ENCODE assay signal across 8 mouse cellular contexts in genomic region chr4:124741376-124742343, GRCm38 (mm10). TPM values are rescaled to one million over a fixed set of nuclear protein-coding genes. Genes with fewer than 3 reads are reported as not detected.
DNase-seq lines count a peak whose midpoint lies in the region; ATAC-seq and TF ChIP-seq lines count a peak whose summit lies in the region.

Gene Inpp5b, plus strand, starts transcription at chr4:124741850.

- ATAC-seq in forebrain, embryonic 14.5 days = peak; percentile 94
- ATAC-seq in liver, embryonic 15.5 days (ENCODE audit: insufficient read depth) = peak; percentile 68
- peak; percentile 91 for ATAC-seq in neural tube, embryonic 12.5 days (ENCODE audit: low FRiP score, low read depth)
- peak; percentile 63; the same call in 1 of the 2 replicates for ATAC-seq in stomach, postnatal 0 days (ENCODE audit: low FRiP score, low TSS enrichment)

- no peak within 1 kb of the TSS for H3K27ac ChIP-seq in ES-E14 (ENCODE audit: insufficient read depth, low read depth, low read length, poor library complexity, severe bottlenecking)
- H3K27ac ChIP-seq in forebrain, embryonic 14.5 days (ENCODE audit: low read depth, low read length) = 0 out of 2 replicates have a peak within 1 kb of the TSS, but pooled peaks have one; percentile 9
- H3K27ac ChIP-seq in liver, embryonic 15.5 days (replicated peaks) = no peak within 1 kb of the TSS
- no peak within 1 kb of the TSS for H3K27ac ChIP-seq in neural tube, embryonic 12.5 days
- peak within 1 kb of the TSS; percentile 58 for H3K27ac ChIP-seq in stomach, postnatal 0 days (replicated peaks)

- WGBS in forebrain, embryonic 14.5 days = 16% methylated on average over 25 of the region's 25 CpGs
- 9% methylated on average over 25 of the region's 25 CpGs for WGBS in liver, embryonic 15.5 days (ENCODE audit: insufficient replicate concordance)
- 18% methylated on average over 25 of the region's 25 CpGs for WGBS in neural tube, embryonic 12.5 days
- WGBS in stomach, postnatal 0 days = 11% methylated on average over 25 of the region's 25 CpGs

- H3K36me3 ChIP-seq in ES-E14 (ENCODE audit: control insufficient read depth, insufficient read depth, low read length, poor library complexity, severe bottlenecking) = no peaks in the 10 kb centered on the region
- H3K36me3 ChIP-seq in forebrain, embryonic 14.5 days (ENCODE audit: control insufficient read depth, insufficient read depth, low read length) = peaks cover 10% of the 10 kb centered on the region; the same call in 1 of the 2 replicates
- H3K36me3 ChIP-seq in liver, embryonic 15.5 days (replicated peaks) = 0 out of 2 replicates have a peak, but pooled peaks cover 3% of the 10 kb centered on the region
- H3K36me3 ChIP-seq in neural tube, embryonic 12.5 days = no peaks in the 10 kb centered on the region
- peaks cover under 1% of the 10 kb centered on the region; the same call in 1 of the 2 replicates for H3K36me3 ChIP-seq in stomach, postnatal 0 days (ENCODE audit: control insufficient read depth, insufficient read depth, low read length)

- no peaks in the 10 kb centered on the region for H3K27me3 ChIP-seq in forebrain, embryonic 14.5 days (replicated peaks; ENCODE audit: control insufficient read depth, insufficient read depth, low read length)
- H3K27me3 ChIP-seq in liver, embryonic 15.5 days = no peaks in the 10 kb centered on the region
- no peaks in the 10 kb centered on the region for H3K27me3 ChIP-seq in neural tube, embryonic 12.5 days (replicated peaks)
- H3K27me3 ChIP-seq in stomach, postnatal 0 days (ENCODE audit: control insufficient read depth, insufficient read depth, low read length) = no peaks in the 10 kb centered on the region

- H3K4me2 ChIP-seq in forebrain, embryonic 14.5 days (ENCODE audit: low read length) = peak within 1 kb of the TSS; percentile 69
- peak within 1 kb of the TSS; percentile 74 for H3K4me2 ChIP-seq in liver, embryonic 15.5 days
- peak within 1 kb of the TSS; percentile 79 for H3K4me2 ChIP-seq in neural tube, embryonic 12.5 days (replicated peaks)
- peak within 1 kb of the TSS; percentile 67 for H3K4me2 ChIP-seq in stomach, postnatal 0 days (replicated peaks; ENCODE audit: low read depth)

- peak within 1 kb of the TSS; percentile 39 to 80 for H3K4me3 ChIP-seq in ES-E14 (ENCODE audit: insufficient read depth in 1 of 2, low read depth in 1 of 2, low read length in 2 of 2, poor library complexity in 1 of 2, severe bottlenecking in 1 of 2)
- H3K4me3 ChIP-seq in forebrain, embryonic 14.5 days (ENCODE audit: low read depth, low read length) = peak within 1 kb of the TSS; percentile 54
- peak within 1 kb of the TSS; percentile 57 for H3K4me3 ChIP-seq in liver, embryonic 15.5 days (replicated peaks)
- H3K4me3 ChIP-seq in neural tube, embryonic 12.5 days = peak within 1 kb of the TSS; percentile 54
- peak within 1 kb of the TSS; percentile 63 for H3K4me3 ChIP-seq in stomach, postnatal 0 days (ENCODE audit: low read depth, low read length)

- peak within 1 kb of the TSS; percentile 6 for H3K9ac ChIP-seq in ES-E14 (ENCODE audit: insufficient read depth, low read depth, low read length, poor library complexity, severe bottlenecking)
- H3K9ac ChIP-seq in forebrain, embryonic 14.5 days (ENCODE audit: low read length) = peak within 1 kb of the TSS; percentile 74
- peak within 1 kb of the TSS; percentile 57 for H3K9ac ChIP-seq in liver, embryonic 15.5 days
- peak within 1 kb of the TSS; percentile 64 for H3K9ac ChIP-seq in neural tube, embryonic 12.5 days
- peak within 1 kb of the TSS; percentile 71 for H3K9ac ChIP-seq in stomach, postnatal 0 days (ENCODE audit: low read length)

- TF ChIP-seq CTCF in stomach, postnatal 0 days (IDR thresholded peaks at IDR 0.05; ENCODE audit: low read depth) = peak; percentile 34; the same call in 1 of the 2 replicates

- peaks cover 2 to 10% of the 10 kb centered on the region in 2 experiments; a peak in 1 of 4 replicates for H3K4me1 ChIP-seq in ES-E14 (ENCODE audit: control insufficient read depth in 2 of 2, insufficient read depth in 2 of 2, low read length in 2 of 2, poor library complexity in 1 of 2)
- H3K4me1 ChIP-seq in forebrain, embryonic 14.5 days (ENCODE audit: control insufficient read depth, insufficient read depth, low read length) = peaks cover 3% of the 10 kb centered on the region; the same call in 1 of the 2 replicates
- H3K4me1 ChIP-seq in liver, embryonic 15.5 days (replicated peaks) = peaks cover 29% of the 10 kb centered on the region
- H3K4me1 ChIP-seq in neural tube, embryonic 12.5 days = peaks cover 18% of the 10 kb centered on the region
- H3K4me1 ChIP-seq in stomach, postnatal 0 days (replicated peaks; ENCODE audit: control insufficient read depth, insufficient read depth) = no peaks in the 10 kb centered on the region

- intact Hi-C loops in heart, postnatal 10 days (cut with DNase I) = loop anchor here (2.0 to 5.0 kb wide), 2 partner anchors 27 to 196 kb away; partner anchors contain the start of genes 9930104L06Rik, Cdca8 and Sf3a3

- DNase-seq in ES-E14 (ENCODE audit: low read depth, low spot score) = peak; percentile 30
- peak; percentile 74 for DNase-seq in cerebellum, adult 11 months
- DNase-seq in forebrain, embryonic 14.5 days (ENCODE audit: low spot score) = peak; percentile 86
- DNase-seq in heart, postnatal 10 days = peak; percentile 86 to 88
- peak; percentile 84 to 89 for DNase-seq in kidney, postnatal 4 days
- peak; percentile 77 for DNase-seq in stomach, postnatal 0 days (ENCODE audit: low spot score)

- in situ Hi-C loops in ES-E14 (cut with MboI; ENCODE audit: low sequenced_read_pairs in 2 of 2, unreplicated experiment in 2 of 2) = no loop called here

- H3K9me3 ChIP-seq in ES-E14 (ENCODE audit: control insufficient read depth, insufficient read depth, low read depth, low read length) = no peaks in the 10 kb centered on the region
- H3K9me3 ChIP-seq in forebrain, embryonic 14.5 days (replicated peaks; ENCODE audit: control insufficient read depth, low read length) = no peaks in the 10 kb centered on the region
- no peaks in the 10 kb centered on the region for H3K9me3 ChIP-seq in liver, embryonic 15.5 days (replicated peaks)
- H3K9me3 ChIP-seq in neural tube, embryonic 12.5 days = no peaks in the 10 kb centered on the region
- H3K9me3 ChIP-seq in stomach, postnatal 0 days (ENCODE audit: control insufficient read depth, low read length) = no peaks in the 10 kb centered on the region

- TF ChIP-seq EP300 in stomach, postnatal 0 days (optimal IDR thresholded peaks at IDR 0.05) = no peak

TF ChIP-seq in ES-E14, 5 proteins besides CTCF, POLR2A, EP300 and RAD21:
- TF ChIP-seq ZNF384 (IDR thresholded peaks at IDR 0.05; ENCODE audit: low read depth, low read length) = no peak
- no peak for TF ChIP-seq CHD2 (IDR thresholded peaks at IDR 0.05; ENCODE audit: low read depth, low read length)
- TF ChIP-seq MAFK (IDR thresholded peaks at IDR 0.05; ENCODE audit: insufficient read depth, low read depth, low read length) = no peak
- TF ChIP-seq HCFC1 (IDR thresholded peaks at IDR 0.05; ENCODE audit: borderline replicate concordance, insufficient read depth, low read length) = peak; percentile 95
- 0 out of 2 replicates have a peak, but pooled peaks have one; percentile 7 for TF ChIP-seq ZC3H11A (IDR thresholded peaks at IDR 0.05; ENCODE audit: borderline replicate concordance, low read depth, low read length)

RNA-seq across cellular contexts. Expression of gene Inpp5b, which starts in this region (rescaled TPM):
- total RNA-seq in ES-E14 (2012; rRNA removed) = 12.6 and 14.0 TPM in 2 replicates
- polyA plus RNA-seq in forebrain, embryonic 14.5 days (2014; fragmentation: Nextera tagmentation; extraction: Ambion mirVana) = 20.8 and 22.1 TPM in 2 replicates
- 10 to 100 TPM; 10.1 to 14.9 TPM for total RNA-seq in heart, postnatal 10 days (2021)
- polyA plus RNA-seq in liver, embryonic 15.5 days (2015; fragmentation: Nextera tagmentation; extraction: Ambion mirVana) = 38.1 and 38.3 TPM in 2 replicates
- 26.2 and 29.7 TPM in 2 replicates for polyA plus RNA-seq in neural tube, embryonic 12.5 days (2016; fragmentation: Nextera tagmentation; extraction: Ambion mirVana)
- polyA plus RNA-seq in stomach, postnatal 0 days (2015; fragmentation: Nextera tagmentation; extraction: Ambion mirVana) = 23.5 and 24.8 TPM in 2 replicates

Comparison
In these comparisons a context has a peak if more than half of its experiments do, and no peak if none do; other contexts are left out.
1. DNase-seq: peak in every context shown above with its lines; median percentile 87 in heart, postnatal 10 days; 86 in kidney, postnatal 4 days; 86 in forebrain, embryonic 14.5 days; 77 in stomach, postnatal 0 days; 74 in cerebellum, adult 11 months; 30 in ES-E14.
2. H3K27ac ChIP-seq: peak in forebrain, embryonic 14.5 days (single experiment) and stomach, postnatal 0 days (single experiment); none in ES-E14 (single experiment), liver, embryonic 15.5 days (single experiment) and neural tube, embryonic 12.5 days (single experiment).
3. H3K9ac ChIP-seq: peak in every context shown above with its lines; median percentile 74 in forebrain, embryonic 14.5 days; 71 in stomach, postnatal 0 days; 64 in neural tube, embryonic 12.5 days; 57 in liver, embryonic 15.5 days; 6 in ES-E14.
4. Peak in every context shown above with its lines, with median percentiles within 50 percentile points of each other: H3K4me3 ChIP-seq, ATAC-seq and H3K4me2 ChIP-seq.